Mouse (Mus musculus) right cerebral cortex, adult 18-20 months (tissue): ENCODE data around the gene Krtap28-10.

Experiments used
- DNase-seq: peaks from one replicate; pipeline ENCODE4 v3.0.0; 2022; ENCODE audit warnings: mixed read lengths

Gene Krtap28-10

GRCm38 (mm10) chr1:83042380-83042779, at the start of gene Krtap28-10:
Krtap28-10 (minus strand) TSS chr1:83042480.
- DNase-seq: no peak

- no peak for DNase-seq
These were observed 49.0 kb upstream of the Krtap28-10 start for GRCm38 (mm10) chr1:83091268-83091667.

- DNase-seq: no peak
These were observed 42.5 kb upstream of the Krtap28-10 start for GRCm38 (mm10) chr1:83084790-83085189.

- DNase-seq: peak; percentile 6
These were observed 34.7 kb upstream of the Krtap28-10 start for GRCm38 (mm10) chr1:83077016-83077415.

GRCm38 (mm10) chr1:83076190-83076917, 34.1 kb upstream of the Krtap28-10 start:
- peak; percentile 20 for DNase-seq

GRCm38 (mm10) chr1:83075526-83076189, 33.4 kb upstream of the Krtap28-10 start:
- no peak for DNase-seq

GRCm38 (mm10) chr1:83067205-83067604, 24.9 kb upstream of the Krtap28-10 start:
- peak; percentile 10 for DNase-seq

- no peak for DNase-seq
These were observed 24.3 kb upstream of the Krtap28-10 start for GRCm38 (mm10) chr1:83066577-83066976.

GRCm38 (mm10) chr1:83064851-83065250, 22.6 kb upstream of the Krtap28-10 start:
- no peak for DNase-seq

- no peak for DNase-seq
These were observed 18.4 kb upstream of the Krtap28-10 start, which contains the start of gene Krtap28-13 for GRCm38 (mm10) chr1:83060643-83061042. Krtap28-13 (plus strand) TSS chr1:83060930.

- no peak for DNase-seq
These were observed 17.0 kb upstream of the Krtap28-10 start, which contains the start of gene A030005K14Rik for GRCm38 (mm10) chr1:83059278-83059677. A030005K14Rik (minus strand) TSS chr1:83059378.

- no peak for DNase-seq
These were observed 16.2 kb upstream of the Krtap28-10 start for GRCm38 (mm10) chr1:83058481-83058880.

- DNase-seq: no peak
These were observed 2.7 kb upstream of the Krtap28-10 start, which contains the start of gene Gm47969 for GRCm38 (mm10) chr1:83044882-83045427. Gm47969 (plus strand) TSS chr1:83044932.

- no peak for DNase-seq
These were observed 3.2 kb downstream of the Krtap28-10 start for GRCm38 (mm10) chr1:83039080-83039479.

- DNase-seq: peak; percentile 36
These were observed 4.1 kb downstream of the Krtap28-10 start, which contains the start of gene Slc19a3 for GRCm38 (mm10) chr1:83038109-83038672. Slc19a3 (minus strand) TSS chr1:83038448.

- no peak for DNase-seq
These were observed 5.2 kb downstream of the Krtap28-10 start for GRCm38 (mm10) chr1:83036892-83037667.

GRCm38 (mm10) chr1:83034509-83034908, 7.8 kb downstream of the Krtap28-10 start:
- no peak for DNase-seq

- DNase-seq: no peak
These were observed 9.8 kb downstream of the Krtap28-10 start for GRCm38 (mm10) chr1:83032508-83032907.

- no peak for DNase-seq
These were observed 10.3 kb downstream of the Krtap28-10 start for GRCm38 (mm10) chr1:83031950-83032349.

GRCm38 (mm10) chr1:83016556-83016955, 25.7 kb downstream of the Krtap28-10 start:
- DNase-seq: no peak

- DNase-seq: no peak
These were observed 26.9 kb downstream of the Krtap28-10 start for GRCm38 (mm10) chr1:83015329-83015879.

- no peak for DNase-seq
These were observed 27.8 kb downstream of the Krtap28-10 start for GRCm38 (mm10) chr1:83014477-83014876.
